Mouse (Mus musculus) gastrocnemius, adult 18-20 months (tissue): ENCODE measurements around the gene Erh. TPM values are rescaled to one million over a fixed set of nuclear protein-coding genes. Genes with fewer than 3 reads are reported as not detected.

Experiments used
- DNase-seq: peaks from one replicate; pipeline ENCODE4 v3.0.0; 2021; ENCODE audit warnings: low spot score
- long read RNA-seq, 2 experiments: library from polyadenylated mRNA; stranded (forward); transcript quantifications; one replicate each; pipeline ENCODE4 v2.0.0; 2021
- total RNA-seq, 2 experiments: library from RNA; stranded (reverse); gene quantifications; 2 replicates each; pipeline ENCODE4 v1.2.3; 2021

Gene Erh
- total RNA-seq = 10 to 100 TPM; 14.7 to 18.2 TPM
- long read RNA-seq, experiment 1, transcript Erh-201 (4 exons, 1,293 nt) = major isoform, 62 of 71 reads
- long read RNA-seq, experiment 1, partial matches to known transcripts = 0 of 71 reads
- long read RNA-seq, experiment 1, other reads (novel, unspliced or antisense) = 5 of 71 reads
- long read RNA-seq, experiment 2, transcript Erh-201 (4 exons, 1,293 nt) = major isoform, 67 of 69 reads
- long read RNA-seq, experiment 2, partial matches to known transcripts = 1 of 69 reads
- long read RNA-seq, experiment 2, other reads (novel, unspliced or antisense) = 1 of 69 reads

GRCm38 (mm10) chr12:80643693-80644505, at the start of gene Erh, which contains the start of gene Slc39a9:
TSS of gene Erh (minus strand) at chr12:80644341.
TSS of gene Slc39a9 (plus strand) at chr12:80643883.
- DNase-seq = peak; percentile 92

- DNase-seq = no peak
These were observed 49.6 kb upstream of the Erh start for GRCm38 (mm10) chr12:80693700-80694099.

- DNase-seq = peak; percentile 27
These were observed 48.3 kb upstream of the Erh start, which contains the start of gene Plekhd1 for GRCm38 (mm10) chr12:80692269-80692972. TSS of gene Plekhd1 (plus strand) at chr12:80692591.

GRCm38 (mm10) chr12:80691671-80692091, 47.5 kb upstream of the Erh start:
- peak; percentile 68 for DNase-seq

- DNase-seq = no peak
These were observed 45.6 kb upstream of the Erh start for GRCm38 (mm10) chr12:80689696-80690095.

- DNase-seq = no peak
These were observed 43.7 kb upstream of the Erh start for GRCm38 (mm10) chr12:80687788-80688211.

GRCm38 (mm10) chr12:80684316-80684715, 40.2 kb upstream of the Erh start:
- no peak for DNase-seq

- no peak for DNase-seq
These were observed 39.4 kb upstream of the Erh start for GRCm38 (mm10) chr12:80683554-80683953.

GRCm38 (mm10) chr12:80681340-80681739, 37.2 kb upstream of the Erh start:
- no peak for DNase-seq

- DNase-seq = peak; percentile 48
These were observed 29.0 kb upstream of the Erh start for GRCm38 (mm10) chr12:80673170-80673569.

GRCm38 (mm10) chr12:80668391-80668790, 24.2 kb upstream of the Erh start:
- DNase-seq = no peak

GRCm38 (mm10) chr12:80663935-80664334, 19.8 kb upstream of the Erh start:
- DNase-seq = no peak

- no peak for DNase-seq
These were observed 18.2 kb upstream of the Erh start for GRCm38 (mm10) chr12:80662322-80662721.

- no peak for DNase-seq
These were observed 14.5 kb upstream of the Erh start for GRCm38 (mm10) chr12:80658661-80659060.

- peak; percentile 19 for DNase-seq
These were observed 10.5 kb upstream of the Erh start for GRCm38 (mm10) chr12:80654659-80655025.

- DNase-seq = peak; percentile 14
These were observed 10.0 kb upstream of the Erh start for GRCm38 (mm10) chr12:80653951-80654658.

- DNase-seq = no peak
These were observed 2.2 kb upstream of the Erh start for GRCm38 (mm10) chr12:80646377-80646776.

- DNase-seq = no peak
These were observed 346 bp upstream of the Erh start for GRCm38 (mm10) chr12:80644506-80644868.

GRCm38 (mm10) chr12:80642725-80643692, 1.1 kb downstream of the Erh start:
- DNase-seq = peak; percentile 28

- no peak for DNase-seq
These were observed 12.4 kb downstream of the Erh start for GRCm38 (mm10) chr12:80631790-80632189.
